Mouse (Mus musculus) stomach, embryonic 16.5 days (tissue): ENCODE measurements around the gene Caln1. TPM values are rescaled to one million over a fixed set of nuclear protein-coding genes. Genes with fewer than 3 reads are reported as not detected.

Experiments used
- ATAC-seq: fragments of 200-750 bp; cut with Nextera tagmentation; 2 replicates; pipeline ENCODE4 v1.8.0; 2017; ENCODE audit warnings: moderate number of reproducible peaks, moderate TSS enrichment; ENCODE audit not compliant: insufficient read depth, low FRiP score
- H3K27ac ChIP-seq: fragments of 300-500 bp; sonication (generic); 2 replicates; pipeline ENCODE4 v1.5.1; 2014; ENCODE audit warnings: low read length
- H3K27me3 ChIP-seq: fragments of 300-500 bp; sonication (generic); 2 replicates; pipeline ENCODE4 v1.6.1; 2014; ENCODE audit warnings: low read length, control low read depth, mixed read lengths; ENCODE audit not compliant: control insufficient read depth, insufficient read depth
- H3K36me3 ChIP-seq: fragments of 300-500 bp; sonication (generic); 2 replicates; pipeline ENCODE4 v1.6.1; 2014; ENCODE audit warnings: low read length; ENCODE audit not compliant: control insufficient read depth, insufficient read depth
- H3K4me1 ChIP-seq: fragments of 300-500 bp; sonication (generic); 2 replicates; pipeline ENCODE4 v1.6.1; 2014; ENCODE audit warnings: low read length, control low read depth, mixed read lengths; ENCODE audit not compliant: control insufficient read depth, insufficient read depth
- H3K4me2 ChIP-seq: fragments of 300-500 bp; sonication (generic); 2 replicates; pipeline ENCODE4 v1.6.1; 2014; ENCODE audit warnings: low read depth, low read length, mixed read lengths
- H3K4me3 ChIP-seq: fragments of 300-500 bp; sonication (generic); replicated peaks from 2 replicates; pipeline ENCODE4 v1.5.1; 2014; ENCODE audit warnings: mild to moderate bottlenecking, low read length
- H3K9ac ChIP-seq: fragments of 300-500 bp; sonication (generic); 2 replicates; pipeline ENCODE4 v1.6.1; 2014; ENCODE audit warnings: low read length
- H3K9me3 ChIP-seq: fragments of 300-500 bp; sonication (generic); replicated peaks from 2 replicates; pipeline ENCODE4 v1.6.1; 2016; ENCODE audit warnings: low read length, control low read depth; ENCODE audit not compliant: control insufficient read depth
- WGBS: fragments of 180-500 bp; shearing (Covaris S2); extraction: QIAGEN DNeasy Blood & Tissue Kit; methylation state at CpG from one replicate; pipeline ENCODE4 v1.1.7; 2014; 5-methylcytosine and 5-hydroxymethylcytosine counted together
- polyA plus RNA-seq: library from polyadenylated mRNA; unstranded; fragments of >200 nt; fragmentation: Nextera tagmentation; extraction: Ambion mirVana; gene quantifications from 2 replicates; pipeline ENCODE4 v1.2.1, GENCODE M21; 2015

Caln1 gene
- polyA plus RNA-seq, 1 experiment from 2014 or later = 0.23 TPM

DNA sequence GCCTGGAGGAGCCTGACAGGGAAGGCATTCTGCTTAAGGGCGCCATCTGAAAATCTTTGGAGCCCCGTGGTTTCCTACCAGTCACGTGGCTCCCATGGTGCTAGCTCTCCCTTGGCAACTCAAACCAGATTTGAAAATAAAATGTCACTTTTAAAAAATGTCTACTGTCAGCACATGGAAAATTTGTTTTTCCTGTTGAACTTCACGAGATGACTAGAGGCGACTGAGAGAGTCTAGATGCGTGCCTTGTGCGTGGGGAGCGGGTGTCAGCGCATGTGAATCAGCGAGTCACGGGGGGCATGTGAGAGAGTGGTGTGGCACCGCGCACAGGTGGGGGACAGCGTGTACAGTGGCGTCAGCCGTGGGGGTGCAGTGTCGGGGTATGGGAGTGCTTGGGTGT, 42.3 kb downstream of the Caln1 start:
- ATAC-seq = no peak
- no peak overlapping the region for H3K4me2 ChIP-seq
- WGBS = 92% methylated on average over 17 of the region's 17 CpGs

DNA sequence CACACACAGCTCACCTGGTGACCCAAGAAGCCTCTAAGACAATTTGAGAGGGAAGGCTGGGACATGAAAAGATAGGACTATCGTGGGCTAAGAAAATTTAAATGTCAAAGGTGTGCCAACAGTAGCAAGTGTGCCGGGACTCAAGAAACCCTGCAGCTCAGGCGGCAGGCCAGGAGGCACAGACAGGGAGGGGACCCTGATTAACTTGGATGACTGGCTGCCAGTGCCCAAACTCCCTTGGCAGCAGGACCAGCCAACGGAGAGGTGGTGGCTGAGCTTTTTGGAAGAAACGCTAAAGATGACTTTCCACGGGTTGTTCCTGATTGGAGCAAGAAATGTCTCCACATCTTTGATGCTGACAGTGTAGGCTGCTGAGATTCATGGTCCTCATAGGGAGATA, 78.2 kb downstream of the Caln1 start:
- no peak for ATAC-seq
- Histone ChIP-seq H3K27ac (no peak overlapping the region), H3K4me1 (peaks cover 2% of the 10 kb centered on the region; the same call in 1 of the 2 replicates), H3K4me2 (no peak overlapping the region), H3K9me3 (no peaks in the 10 kb centered on the region), H3K36me3 (no peaks in the 10 kb centered on the region), H3K27me3 (peaks cover 46% of the 10 kb centered on the region), H3K9ac (no peak overlapping the region), H3K4me3 (no peak overlapping the region)
- WGBS = 38% methylated on average over 6 of the region's 6 CpGs

More for the DNA sequence above, 42.3 kb downstream of the Caln1 start:
- Histone ChIP-seq H3K27ac (no peak overlapping the region), H3K36me3 (no peaks in the 10 kb centered on the region), H3K9me3 (no peaks in the 10 kb centered on the region), H3K4me3 (no peak overlapping the region), H3K4me1 (no peaks in the 10 kb centered on the region), H3K27me3 (no peaks in the 10 kb centered on the region), H3K9ac (no peak overlapping the region)

DNA sequence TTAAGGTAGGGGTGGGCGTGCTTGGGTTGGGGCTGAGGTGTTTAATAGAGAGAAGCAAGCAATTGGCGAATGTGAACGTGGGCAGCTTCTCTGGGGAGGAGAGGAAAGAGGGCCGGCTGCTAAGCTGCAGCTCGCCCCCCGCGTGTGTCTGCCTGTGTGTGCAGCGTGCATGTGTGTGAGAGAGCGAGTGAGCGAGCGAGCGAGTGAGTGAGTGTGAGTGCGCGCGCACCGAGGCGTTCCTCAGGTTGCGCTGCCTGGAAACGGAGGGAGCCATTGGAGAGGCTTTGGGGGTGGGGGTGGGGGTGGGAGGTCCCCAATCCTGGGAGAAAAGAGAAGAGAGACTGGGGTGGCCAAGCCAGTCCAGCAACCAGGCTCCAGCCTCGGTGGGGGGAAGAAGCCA, 79.2 kb downstream of the Caln1 start:
- Histone ChIP-seq H3K4me1 (peaks cover 2% of the 10 kb centered on the region; the same call in 1 of the 2 replicates), H3K9ac (no peak overlapping the region), H3K27ac (no peak overlapping the region), H3K4me2 (peak overlapping the region; percentile 54), H3K4me3 (peak overlapping the region; percentile 28), H3K27me3 (peaks cover 46% of the 10 kb centered on the region), H3K36me3 (no peaks in the 10 kb centered on the region), H3K9me3 (no peaks in the 10 kb centered on the region)
- WGBS = 1% methylated on average over 20 of the region's 20 CpGs
- ATAC-seq = no peak

DNA sequence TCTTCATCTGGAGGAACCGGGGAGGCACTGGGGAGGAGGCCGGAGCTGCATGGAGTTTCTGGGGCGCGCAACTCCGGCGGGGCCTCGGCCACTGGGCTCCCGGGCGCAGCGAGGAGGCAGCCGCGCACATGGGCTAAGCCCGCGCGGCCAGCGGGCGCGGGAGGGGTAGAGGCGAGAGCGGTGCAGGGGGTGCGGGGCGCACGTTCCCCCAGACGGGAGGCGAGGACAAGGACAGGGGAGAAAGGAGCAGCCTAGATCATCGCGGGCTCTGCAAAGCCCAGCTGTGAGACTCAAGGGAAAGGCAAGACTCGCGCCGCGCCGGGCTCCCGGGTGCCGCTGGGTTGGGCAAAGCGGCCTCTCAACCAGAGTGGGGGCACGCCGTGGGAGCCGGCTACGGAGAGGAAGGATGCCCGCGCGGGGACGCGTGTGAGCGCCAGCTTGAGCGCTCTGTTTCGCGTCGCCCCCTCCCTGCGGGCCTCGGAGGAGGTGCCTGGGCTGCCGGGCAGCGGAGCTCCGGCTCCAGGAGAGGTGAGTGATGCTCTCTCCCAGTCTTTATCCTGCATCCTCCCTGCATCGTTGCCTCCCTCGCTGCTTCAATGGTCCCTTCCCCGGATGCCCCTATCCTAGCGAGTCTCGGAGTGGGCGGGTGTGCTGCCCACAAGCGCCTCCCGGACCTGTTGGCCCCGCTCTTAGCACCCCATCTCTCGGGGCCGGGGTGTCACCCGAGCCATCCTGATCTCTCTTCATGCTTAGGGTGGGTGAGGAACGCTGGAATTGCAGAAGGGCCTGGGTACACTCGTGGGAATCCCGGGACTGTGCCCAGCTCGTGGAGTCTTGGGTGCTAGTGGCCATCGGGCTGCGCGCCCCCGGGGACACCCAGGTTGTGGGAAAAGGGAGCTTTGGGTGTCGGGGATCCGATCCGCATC, 79.9 kb downstream of the Caln1 start:
- Histone ChIP-seq H3K36me3 (no peaks in the 10 kb centered on the region), H3K4me2 (peak overlapping the region; percentile 54), H3K9me3 (no peaks in the 10 kb centered on the region), H3K4me3 (peak overlapping the region; percentile 28), H3K27ac (no peak overlapping the region), H3K4me1 (peaks cover 2% of the 10 kb centered on the region; the same call in 1 of the 2 replicates), H3K27me3 (peaks cover 46% of the 10 kb centered on the region), H3K9ac (0 out of 2 replicates have a peak overlapping the region, but pooled peaks have one; percentile 35)
- WGBS = 1% methylated on average over 77 of the region's 77 CpGs
- peak; percentile 37; the same call in 1 of the 2 replicates for ATAC-seq

DNA sequence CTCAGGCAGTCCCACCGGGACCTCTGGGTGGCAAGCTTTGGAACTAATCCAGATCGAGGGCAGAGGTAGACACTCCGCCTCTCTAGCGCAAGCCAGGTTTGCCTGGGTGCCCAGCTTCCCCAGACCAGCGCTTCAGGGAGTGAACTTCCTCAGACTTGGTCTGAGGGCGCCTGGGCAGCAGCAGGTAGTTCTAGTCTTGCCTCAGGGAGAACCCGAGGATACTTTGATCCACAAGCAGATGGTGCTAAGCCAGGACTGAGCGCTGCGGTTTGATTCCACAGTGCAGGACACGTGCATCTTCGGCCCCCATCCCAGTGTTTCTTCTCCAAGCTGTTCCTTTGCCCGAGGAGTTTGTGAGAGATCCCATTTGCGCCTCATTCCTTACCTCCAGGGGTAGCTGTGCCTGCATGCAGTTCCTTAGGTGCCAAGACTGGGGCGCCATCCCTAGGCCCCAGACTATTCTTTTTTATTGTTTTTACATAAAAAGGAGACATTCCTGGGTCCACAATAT, 80.8 kb downstream of the Caln1 start:
- Histone ChIP-seq H3K27me3 (peaks cover 46% of the 10 kb centered on the region), H3K4me1 (peaks cover 2% of the 10 kb centered on the region; the same call in 1 of the 2 replicates), H3K27ac (no peak overlapping the region), H3K9me3 (no peaks in the 10 kb centered on the region), H3K4me2 (no peak overlapping the region), H3K36me3 (no peaks in the 10 kb centered on the region), H3K4me3 (no peak overlapping the region), H3K9ac (no peak overlapping the region)
- WGBS = 6% methylated on average over 14 of the region's 14 CpGs
- no peak for ATAC-seq

DNA sequence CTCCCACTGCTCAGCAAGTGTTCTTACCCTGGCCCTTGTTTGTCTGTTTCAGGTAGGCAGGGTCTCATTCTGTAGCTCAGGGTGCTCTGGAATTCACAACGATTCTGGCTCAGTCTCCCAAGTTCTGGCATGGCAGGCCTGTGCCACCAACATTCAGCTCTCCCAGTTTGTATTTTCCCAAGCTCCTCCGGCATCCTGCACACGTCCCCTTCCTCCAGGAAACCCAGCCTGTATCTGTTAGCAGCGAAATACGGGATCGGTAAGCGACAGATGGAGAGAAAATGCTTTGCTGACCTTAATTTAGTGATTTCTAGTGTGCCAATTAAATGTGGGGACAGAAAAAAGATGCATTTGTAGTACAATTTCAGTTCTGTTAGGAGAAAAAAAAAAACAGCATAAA, 88.8 kb downstream of the Caln1 start:
- Histone ChIP-seq H3K36me3 (no peaks in the 10 kb centered on the region), H3K4me3 (no peak overlapping the region), H3K9ac (no peak overlapping the region), H3K4me1 (no peaks in the 10 kb centered on the region), H3K27me3 (no peaks in the 10 kb centered on the region), H3K4me2 (no peak overlapping the region), H3K9me3 (no peaks in the 10 kb centered on the region), H3K27ac (no peak overlapping the region)
- WGBS = 91% methylated on average over 7 of the region's 7 CpGs
- ATAC-seq = no peak

DNA sequence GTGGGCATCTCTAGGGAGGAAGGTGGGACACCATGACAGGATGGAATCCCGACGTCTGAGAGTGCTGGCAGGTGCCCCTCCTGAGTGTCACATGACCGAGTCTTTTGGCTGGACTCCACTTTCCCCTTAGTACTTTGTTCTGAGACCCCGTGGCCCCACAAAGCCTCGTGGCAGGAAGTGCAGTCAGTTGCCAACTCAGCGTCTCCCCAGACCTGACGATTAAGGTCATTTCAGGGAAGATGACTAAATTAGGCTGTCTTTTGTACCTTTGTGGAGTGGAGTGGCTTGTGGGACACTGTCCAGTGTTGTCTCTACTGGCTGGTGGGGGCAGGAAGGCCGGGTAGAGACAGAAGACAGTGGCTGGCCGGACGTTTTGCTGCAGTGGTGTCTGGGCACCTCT, 103.0 kb downstream of the Caln1 start:
- H3K4me2 ChIP-seq = no peak overlapping the region
- H3K27ac ChIP-seq = no peak overlapping the region
- H3K4me3 ChIP-seq = no peak overlapping the region
- H3K27me3 ChIP-seq = no peaks in the 10 kb centered on the region
- no peaks in the 10 kb centered on the region for H3K9me3 ChIP-seq
- H3K9ac ChIP-seq = no peak overlapping the region
- no peak for ATAC-seq
- no peaks in the 10 kb centered on the region for H3K36me3 ChIP-seq
- H3K4me1 ChIP-seq = no peaks in the 10 kb centered on the region
- 69% methylated on average over 10 of the region's 10 CpGs for WGBS

DNA sequence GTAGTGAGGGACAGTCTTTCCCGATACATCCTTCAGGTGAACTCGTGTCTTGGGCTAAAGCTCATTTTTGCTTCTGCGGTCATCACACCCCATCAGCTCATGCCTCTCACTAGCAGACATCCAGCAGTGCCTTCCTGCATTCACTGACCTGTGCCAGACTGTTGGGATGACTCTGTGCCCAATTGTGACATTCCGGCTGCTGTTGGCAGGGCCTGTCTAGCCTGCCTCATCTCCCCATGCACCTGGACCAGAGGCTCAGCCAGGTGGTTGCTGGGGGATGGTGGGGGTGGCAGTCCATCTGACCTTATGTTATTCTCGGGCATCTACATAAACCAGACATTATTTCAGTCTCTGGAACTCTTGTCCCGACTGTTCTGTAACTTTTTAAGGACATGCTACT, 105.6 kb downstream of the Caln1 start:
- no peak overlapping the region for H3K4me3 ChIP-seq
- no peak overlapping the region for H3K27ac ChIP-seq
- no peak overlapping the region for H3K9ac ChIP-seq
- H3K9me3 ChIP-seq = no peaks in the 10 kb centered on the region
- no peak for ATAC-seq
- 75% methylated on average over 6 of the region's 6 CpGs for WGBS
- no peaks in the 10 kb centered on the region for H3K36me3 ChIP-seq
- no peaks in the 10 kb centered on the region for H3K27me3 ChIP-seq
- H3K4me2 ChIP-seq = no peak overlapping the region
- no peaks in the 10 kb centered on the region for H3K4me1 ChIP-seq

DNA sequence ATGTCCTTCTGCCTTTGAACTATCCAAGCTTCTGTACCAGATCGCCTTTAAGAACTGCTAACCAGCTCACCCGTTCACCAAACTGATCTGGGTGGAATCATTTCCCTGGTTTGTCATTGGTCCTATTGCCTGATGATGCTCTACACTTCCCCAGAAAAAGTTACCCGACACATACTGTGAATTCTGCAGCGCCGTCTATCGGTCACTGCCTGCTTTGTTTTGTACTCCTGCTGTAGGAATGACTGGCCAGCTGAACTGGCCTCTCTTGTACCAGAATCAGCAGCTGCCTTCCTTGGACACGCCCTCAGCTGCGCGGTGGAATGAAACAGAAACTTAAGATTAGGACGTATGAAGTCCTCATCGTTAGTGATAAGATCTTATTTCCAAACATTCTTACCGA, 107.5 kb downstream of the Caln1 start:
- Histone ChIP-seq H3K36me3 (no peaks in the 10 kb centered on the region), H3K27me3 (no peaks in the 10 kb centered on the region), H3K9me3 (no peaks in the 10 kb centered on the region), H3K9ac (no peak overlapping the region), H3K27ac (no peak overlapping the region), H3K4me2 (no peak overlapping the region), H3K4me3 (no peak overlapping the region), H3K4me1 (no peaks in the 10 kb centered on the region)
- no peak for ATAC-seq
- WGBS = 55% methylated on average over 12 of the region's 12 CpGs
